Mouse (Mus musculus): ENCODE measurements around the gene Slc8a2. TPM values are rescaled to one million over a fixed set of nuclear protein-coding genes. Genes with fewer than 3 reads are reported as not detected.

Gene Slc8a2
- total RNA-seq, 1 experiment, result 3.1 TPM

DNA sequence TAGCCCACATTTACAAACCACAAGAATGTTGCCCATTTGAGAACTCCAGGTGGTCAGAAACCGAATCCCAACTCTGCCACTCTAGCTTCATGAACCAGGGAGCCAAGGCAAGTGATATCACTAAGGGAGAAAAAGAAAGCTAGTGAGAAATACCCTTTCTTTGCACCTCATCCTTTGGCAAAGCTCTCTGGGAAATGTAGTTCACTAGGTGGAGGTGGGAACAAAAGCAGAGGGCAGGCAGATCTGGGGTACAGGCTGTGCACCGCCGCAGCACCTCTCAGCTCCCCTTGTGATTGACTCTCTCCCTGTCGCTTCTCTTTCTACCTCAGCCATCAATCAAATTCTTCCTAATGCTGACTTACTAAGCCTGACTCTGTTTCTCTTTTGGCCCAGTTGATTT, 48.5 kb downstream of the Slc8a2 start:
- in situ Hi-C loops (cut with MboI; ENCODE audit: low sequenced_read_pairs in 2 of 2, unreplicated experiment in 2 of 2), result no loop called here
- H3K4me3 ChIP-seq (ENCODE audit: insufficient read depth in 1 of 2, low read depth in 1 of 2, low read length in 2 of 2, poor library complexity in 1 of 2, severe bottlenecking in 1 of 2), result no peak overlapping the region
- TF ChIP-seq HCFC1 (IDR thresholded peaks at IDR 0.05; ENCODE audit: borderline replicate concordance, insufficient read depth, low read length) (peak; percentile 64; the same call in 1 of the 2 replicates), CHD2 (IDR thresholded peaks at IDR 0.05; ENCODE audit: low read depth, low read length) (no peak)
- H3K4me1 ChIP-seq (ENCODE audit: control insufficient read depth in 2 of 2, insufficient read depth in 2 of 2, low read length in 2 of 2, poor library complexity in 1 of 2), result peaks cover 0 to 3% of the 10 kb centered on the region in 2 experiments; a peak in 2 of 4 replicates
- DNase-seq (ENCODE audit: low read depth, low spot score), result no peak
- H3K9ac ChIP-seq (ENCODE audit: insufficient read depth, low read depth, low read length, poor library complexity, severe bottlenecking), result no peak overlapping the region
- H3K9me3 ChIP-seq (ENCODE audit: control insufficient read depth, insufficient read depth, low read depth, low read length), result no peaks in the 10 kb centered on the region
- no peaks in the 10 kb centered on the region for H3K36me3 ChIP-seq (ENCODE audit: control insufficient read depth, insufficient read depth, low read length, poor library complexity, severe bottlenecking)
- no peak overlapping the region for H3K27ac ChIP-seq (ENCODE audit: insufficient read depth, low read depth, low read length, poor library complexity, severe bottlenecking)

DNA sequence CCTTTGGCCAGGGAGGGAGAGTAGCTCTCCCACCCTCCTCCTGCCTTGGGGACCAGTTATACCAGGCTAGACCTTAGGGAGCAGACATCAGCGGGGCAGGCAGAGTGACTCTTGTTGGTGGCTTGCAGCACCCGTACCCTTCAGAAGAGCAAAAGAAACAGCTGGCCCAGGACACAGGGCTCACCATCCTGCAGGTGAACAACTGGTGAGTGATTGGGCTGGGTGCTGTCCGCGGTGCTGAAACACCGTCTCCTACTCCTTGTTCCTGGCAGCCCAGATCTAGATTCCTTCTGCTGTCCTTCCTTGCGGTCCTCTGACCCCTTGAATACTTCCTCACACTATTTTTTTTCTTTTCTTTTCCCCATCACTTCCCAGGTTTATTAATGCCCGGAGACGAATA, 54.0 kb downstream of the Slc8a2 start:
- no peak overlapping the region for H3K4me3 ChIP-seq (ENCODE audit: insufficient read depth in 1 of 2, low read depth in 1 of 2, low read length in 2 of 2, poor library complexity in 1 of 2, severe bottlenecking in 1 of 2)
- H3K9me3 ChIP-seq (ENCODE audit: control insufficient read depth, insufficient read depth, low read depth, low read length), result no peaks in the 10 kb centered on the region
- no peak overlapping the region for H3K27ac ChIP-seq (ENCODE audit: insufficient read depth, low read depth, low read length, poor library complexity, severe bottlenecking)
- DNase-seq (ENCODE audit: low read depth, low spot score), result peak; percentile 49
- H3K4me1 ChIP-seq (ENCODE audit: control insufficient read depth in 2 of 2, insufficient read depth in 2 of 2, low read length in 2 of 2, poor library complexity in 1 of 2), result no peaks in the 10 kb centered on the region; a peak in 1 of 4 replicates
- TF ChIP-seq ZNF384 (IDR thresholded peaks at IDR 0.05; ENCODE audit: low read depth, low read length) (no peak), ZC3H11A (IDR thresholded peaks at IDR 0.05; ENCODE audit: borderline replicate concordance, low read depth, low read length) (no peak), CHD2 (IDR thresholded peaks at IDR 0.05; ENCODE audit: low read depth, low read length) (no peak), MAFK (IDR thresholded peaks at IDR 0.05; ENCODE audit: insufficient read depth, low read depth, low read length) (no peak)
- in situ Hi-C loops (cut with MboI; ENCODE audit: low sequenced_read_pairs in 2 of 2, unreplicated experiment in 2 of 2), result no loop called here
- H3K9ac ChIP-seq (ENCODE audit: insufficient read depth, low read depth, low read length, poor library complexity, severe bottlenecking), result no peak overlapping the region
- no peaks in the 10 kb centered on the region for H3K36me3 ChIP-seq (ENCODE audit: control insufficient read depth, insufficient read depth, low read length, poor library complexity, severe bottlenecking)

DNA sequence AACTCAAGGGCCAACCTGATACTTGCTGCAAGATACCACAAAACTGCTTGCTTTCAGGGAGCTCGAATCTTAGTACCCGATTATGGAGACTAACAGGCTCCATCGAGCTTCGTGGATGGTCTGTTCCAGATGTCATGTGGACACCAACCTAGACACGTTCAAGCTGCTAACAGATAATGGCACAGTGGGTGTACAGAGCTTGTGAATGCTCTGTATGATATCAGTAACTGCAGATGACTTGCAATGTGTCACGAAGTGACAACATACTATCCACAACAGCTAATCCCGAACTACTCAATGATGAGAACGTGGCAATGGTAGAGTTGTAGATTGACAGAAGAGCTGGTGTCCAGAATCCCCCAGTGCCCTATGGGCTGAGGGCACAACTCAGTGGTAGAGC, 57.9 kb downstream of the Slc8a2 start:
- DNase-seq (ENCODE audit: low read depth, low spot score), result no peak

DNA sequence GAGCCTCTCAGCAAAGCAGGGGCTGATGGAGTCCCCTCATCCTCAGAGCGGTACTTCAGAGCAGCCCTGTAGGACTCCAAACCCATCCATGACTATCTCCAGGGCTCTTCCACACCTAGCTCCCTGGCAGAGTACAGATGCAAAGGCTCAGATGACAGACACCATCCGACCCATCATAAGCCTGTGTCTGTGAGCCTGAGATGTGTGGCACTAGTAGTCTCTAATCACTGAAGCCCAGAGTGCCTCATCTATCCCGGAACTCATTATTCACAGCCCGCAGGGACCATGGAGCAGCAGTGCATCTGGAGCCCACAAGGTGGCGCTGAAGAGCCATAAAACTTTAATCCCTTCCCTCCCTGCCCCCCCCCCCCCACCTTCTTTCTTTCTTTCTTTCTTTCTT, 62.7 kb downstream of the Slc8a2 start:
- TF ChIP-seq CHD2 (IDR thresholded peaks at IDR 0.05; ENCODE audit: low read depth, low read length) (no peak), ZC3H11A (IDR thresholded peaks at IDR 0.05; ENCODE audit: borderline replicate concordance, low read depth, low read length) (no peak), ZNF384 (IDR thresholded peaks at IDR 0.05; ENCODE audit: low read depth, low read length) (no peak), MAFK (IDR thresholded peaks at IDR 0.05; ENCODE audit: insufficient read depth, low read depth, low read length) (no peak), HCFC1 (IDR thresholded peaks at IDR 0.05; ENCODE audit: borderline replicate concordance, insufficient read depth, low read length) (no peak)
- peak; percentile 61 for DNase-seq (ENCODE audit: low read depth, low spot score)
- Histone ChIP-seq H3K9me3 (ENCODE audit: control insufficient read depth, insufficient read depth, low read depth, low read length) (no peaks in the 10 kb centered on the region), H3K27ac (ENCODE audit: insufficient read depth, low read depth, low read length, poor library complexity, severe bottlenecking) (no peak overlapping the region), H3K9ac (ENCODE audit: insufficient read depth, low read depth, low read length, poor library complexity, severe bottlenecking) (no peak overlapping the region; the same call in 1 of the 2 replicates), H3K36me3 (ENCODE audit: control insufficient read depth, insufficient read depth, low read length, poor library complexity, severe bottlenecking) (peaks cover 3% of the 10 kb centered on the region; the same call in 1 of the 2 replicates), H3K4me3 (ENCODE audit: insufficient read depth in 1 of 2, low read depth in 1 of 2, low read length in 2 of 2, poor library complexity in 1 of 2, severe bottlenecking in 1 of 2) (no peak overlapping the region), H3K4me1 (ENCODE audit: control insufficient read depth in 2 of 2, insufficient read depth in 2 of 2, low read length in 2 of 2, poor library complexity in 1 of 2) (peaks cover 0 to 7% of the 10 kb centered on the region in 2 experiments; a peak in 2 of 4 replicates)
- in situ Hi-C loops (cut with MboI; ENCODE audit: low sequenced_read_pairs in 2 of 2, unreplicated experiment in 2 of 2), result no loop called here

More for the DNA sequence above, 57.9 kb downstream of the Slc8a2 start:
- Histone ChIP-seq H3K4me1 (ENCODE audit: control insufficient read depth in 2 of 2, insufficient read depth in 2 of 2, low read length in 2 of 2, poor library complexity in 1 of 2) (peaks cover 0 to 3% of the 10 kb centered on the region in 2 experiments; a peak in 2 of 4 replicates), H3K9ac (ENCODE audit: insufficient read depth, low read depth, low read length, poor library complexity, severe bottlenecking) (no peak overlapping the region), H3K4me3 (ENCODE audit: insufficient read depth in 1 of 2, low read depth in 1 of 2, low read length in 2 of 2, poor library complexity in 1 of 2, severe bottlenecking in 1 of 2) (no peak overlapping the region), H3K27ac (ENCODE audit: insufficient read depth, low read depth, low read length, poor library complexity, severe bottlenecking) (no peak overlapping the region; the same call in 1 of the 2 replicates), H3K9me3 (ENCODE audit: control insufficient read depth, insufficient read depth, low read depth, low read length) (no peaks in the 10 kb centered on the region), H3K36me3 (ENCODE audit: control insufficient read depth, insufficient read depth, low read length, poor library complexity, severe bottlenecking) (no peaks in the 10 kb centered on the region)
- in situ Hi-C loops (cut with MboI; ENCODE audit: low sequenced_read_pairs in 2 of 2, unreplicated experiment in 2 of 2), result no loop called here
- no peak for TF ChIP-seq ZNF384 (IDR thresholded peaks at IDR 0.05; ENCODE audit: low read depth, low read length)
- TF ChIP-seq MAFK (IDR thresholded peaks at IDR 0.05; ENCODE audit: insufficient read depth, low read depth, low read length), result no peak
- no peak for TF ChIP-seq HCFC1 (IDR thresholded peaks at IDR 0.05; ENCODE audit: borderline replicate concordance, insufficient read depth, low read length)
- no peak for TF ChIP-seq CHD2 (IDR thresholded peaks at IDR 0.05; ENCODE audit: low read depth, low read length)
- no peak for TF ChIP-seq ZC3H11A (IDR thresholded peaks at IDR 0.05; ENCODE audit: borderline replicate concordance, low read depth, low read length)

DNA sequence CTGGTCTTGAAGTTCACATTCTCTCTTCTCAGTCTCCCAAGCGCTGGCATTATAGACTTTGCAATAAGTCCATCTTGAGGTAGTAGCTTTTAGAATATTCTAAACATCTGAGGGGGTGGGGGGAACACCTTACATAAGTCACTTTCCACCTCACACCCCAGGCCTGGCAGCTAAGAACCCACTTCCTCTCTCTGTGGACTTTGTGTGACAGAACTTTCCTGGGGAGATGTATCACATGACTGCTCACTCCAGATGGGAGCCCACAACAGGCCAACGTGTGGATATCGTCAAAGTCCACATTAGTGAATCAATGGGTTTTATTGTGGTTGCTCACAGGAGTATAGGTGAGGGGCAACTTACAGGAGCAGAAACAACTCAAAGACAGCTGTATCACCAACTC, 64.1 kb downstream of the Slc8a2 start:
- DNase-seq (ENCODE audit: low read depth, low spot score), result no peak
- Histone ChIP-seq H3K9ac (ENCODE audit: insufficient read depth, low read depth, low read length, poor library complexity, severe bottlenecking) (no peak overlapping the region), H3K4me3 (ENCODE audit: insufficient read depth in 1 of 2, low read depth in 1 of 2, low read length in 2 of 2, poor library complexity in 1 of 2, severe bottlenecking in 1 of 2) (no peak overlapping the region), H3K27ac (ENCODE audit: insufficient read depth, low read depth, low read length, poor library complexity, severe bottlenecking) (no peak overlapping the region), H3K36me3 (ENCODE audit: control insufficient read depth, insufficient read depth, low read length, poor library complexity, severe bottlenecking) (peaks cover 4% of the 10 kb centered on the region; the same call in 1 of the 2 replicates), H3K4me1 (ENCODE audit: control insufficient read depth in 2 of 2, insufficient read depth in 2 of 2, low read length in 2 of 2, poor library complexity in 1 of 2) (peaks cover 0 to 8% of the 10 kb centered on the region in 2 experiments; a peak in 2 of 4 replicates), H3K9me3 (ENCODE audit: control insufficient read depth, insufficient read depth, low read depth, low read length) (no peaks in the 10 kb centered on the region)
- in situ Hi-C loops (cut with MboI; ENCODE audit: low sequenced_read_pairs in 2 of 2, unreplicated experiment in 2 of 2), result no loop called here
- TF ChIP-seq CHD2 (IDR thresholded peaks at IDR 0.05; ENCODE audit: low read depth, low read length) (no peak), ZC3H11A (IDR thresholded peaks at IDR 0.05; ENCODE audit: borderline replicate concordance, low read depth, low read length) (no peak), HCFC1 (IDR thresholded peaks at IDR 0.05; ENCODE audit: borderline replicate concordance, insufficient read depth, low read length) (no peak), MAFK (IDR thresholded peaks at IDR 0.05; ENCODE audit: insufficient read depth, low read depth, low read length) (no peak), ZNF384 (IDR thresholded peaks at IDR 0.05; ENCODE audit: low read depth, low read length) (no peak)
